Mouse (Mus musculus) kidney, postnatal 36 days (tissue): ENCODE data around the gene Calml4.
"Not testable (repeated sequence)": the region's sequence is repeated elsewhere in the genome, so short reads cannot be mapped to it uniquely, and the experiment has no call there.

ENCODE experiments used
- DNase-seq, 2 experiments: peaks; one replicate each; pipeline ENCODE4 v3.0.0; 2021 to 2022; ENCODE audit warnings: mixed read lengths in 2 of 2

Gene Calml4

GRCm38 (mm10) chr9:62835705-62836446 is 22.0 kb upstream of the Calml4 start:
- no peak for DNase-seq

- DNase-seq: no peak
These were observed 20.3 kb upstream of the Calml4 start for GRCm38 (mm10) chr9:62837611-62838010.

DNA sequence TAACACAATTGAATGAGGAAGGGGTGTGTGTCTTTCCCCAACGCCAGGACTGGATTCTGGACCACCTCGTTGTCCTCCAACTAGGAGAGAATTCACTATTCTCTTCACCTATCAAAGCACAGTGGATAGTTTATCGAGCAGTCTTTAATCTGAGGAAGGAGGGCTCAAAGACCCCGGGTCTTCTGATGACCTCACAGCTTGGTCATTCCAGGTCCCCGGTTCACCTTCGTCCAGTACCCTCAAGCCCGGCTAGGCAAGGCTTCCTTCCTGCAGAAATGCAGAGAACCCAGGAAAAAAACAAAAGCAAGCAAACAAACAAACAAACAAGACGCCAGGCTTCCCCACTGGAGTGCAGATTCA is 19.8 kb upstream of the Calml4 start:
- no peak for DNase-seq

GRCm38 (mm10) chr9:62838506-62839171 is 19.2 kb upstream of the Calml4 start, which contains the start of gene Cln6:
Cln6 (plus strand) TSS chr9:62838785.
- DNase-seq: peak; percentile 80 to 92

- peak; percentile 54 to 57 for DNase-seq
These were observed 18.6 kb upstream of the Calml4 start for GRCm38 (mm10) chr9:62839172-62839770.

DNA sequence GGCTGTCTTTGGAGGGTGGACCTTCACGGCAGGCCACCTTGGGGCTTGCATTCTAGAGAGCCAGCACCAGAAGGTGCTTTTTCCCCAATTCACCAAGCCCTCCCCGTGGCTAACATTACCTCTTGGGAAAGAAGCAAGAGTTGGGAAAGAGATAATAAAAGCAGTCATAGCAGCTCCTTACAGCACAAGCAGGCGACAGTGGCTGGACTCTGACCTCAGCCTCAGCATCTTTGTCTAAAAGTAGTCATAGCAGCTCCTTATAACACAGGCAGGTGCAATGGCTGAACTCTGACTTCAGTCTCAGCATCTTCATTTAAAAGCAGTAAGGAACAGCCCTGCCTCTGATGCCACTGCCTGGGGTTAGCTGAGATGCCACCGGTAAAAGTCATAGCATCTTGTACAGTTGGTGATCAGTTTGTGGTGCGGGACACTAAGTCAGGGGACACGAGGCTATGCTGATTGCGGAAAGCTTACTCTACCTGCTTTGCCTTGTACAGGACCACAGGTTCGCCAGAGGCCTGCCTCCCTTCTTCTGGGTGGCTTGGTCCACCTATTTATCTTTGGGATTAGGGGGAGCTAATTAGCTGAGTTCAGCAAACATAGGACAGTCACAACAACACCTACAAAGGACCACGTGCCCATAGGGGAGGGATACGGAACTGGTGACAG is 14.4 kb upstream of the Calml4 start:
- no peak for DNase-seq

DNA sequence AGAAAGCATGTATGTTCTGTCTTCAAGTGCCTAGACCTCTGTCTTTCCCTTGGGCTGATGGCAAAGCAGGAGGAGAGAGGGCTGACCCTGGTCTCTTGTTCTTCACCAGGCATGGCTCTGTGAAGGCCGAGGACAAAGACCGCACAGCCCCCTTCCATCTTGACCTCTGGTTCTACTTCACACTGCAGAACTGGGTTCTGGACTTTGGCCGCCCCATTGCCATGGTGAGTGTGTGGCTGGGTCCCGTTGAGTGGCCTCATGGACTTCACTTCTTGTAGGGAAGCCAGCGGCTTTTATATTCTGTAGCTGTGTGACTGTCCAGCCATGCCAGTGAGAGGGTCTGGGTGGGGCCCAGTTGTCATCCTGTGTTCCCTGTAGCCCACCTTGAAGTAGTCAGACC is 13.4 kb upstream of the Calml4 start:
- DNase-seq: peak; percentile 77 to 79

GRCm38 (mm10) chr9:62847694-62848093 is 10.2 kb upstream of the Calml4 start:
- DNase-seq: peak; percentile 90 to 95

GRCm38 (mm10) chr9:62848641-62849040 is 9.2 kb upstream of the Calml4 start:
- no peak for DNase-seq

- DNase-seq: no peak
These were observed 6.3 kb upstream of the Calml4 start for GRCm38 (mm10) chr9:62851571-62851970.

DNA sequence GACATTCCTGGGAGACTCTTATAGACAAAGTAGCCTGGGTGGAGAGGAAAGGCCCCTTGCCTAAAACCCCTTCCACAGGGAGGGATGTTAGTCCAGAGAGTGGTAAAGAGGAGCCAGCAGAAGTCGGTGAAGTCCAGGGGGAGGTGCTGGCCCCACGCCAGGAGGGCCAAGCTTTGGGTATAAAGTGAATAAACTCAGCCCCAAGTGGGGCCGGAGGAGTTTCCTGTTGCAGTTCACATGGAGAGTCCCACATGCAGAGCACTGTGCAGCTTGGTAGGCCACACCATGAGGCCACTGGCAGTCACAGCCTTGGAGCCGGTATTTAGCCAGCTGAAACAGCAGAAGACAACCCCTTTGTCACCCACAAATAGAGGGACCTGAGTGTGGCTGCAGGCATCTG is 3.4 kb upstream of the Calml4 start:
- DNase-seq: peak in 1 of 2 experiments; percentile 61

- DNase-seq: peak; percentile 75 to 88
These were observed 664 bp upstream of the Calml4 start for GRCm38 (mm10) chr9:62857216-62857615.

DNA sequence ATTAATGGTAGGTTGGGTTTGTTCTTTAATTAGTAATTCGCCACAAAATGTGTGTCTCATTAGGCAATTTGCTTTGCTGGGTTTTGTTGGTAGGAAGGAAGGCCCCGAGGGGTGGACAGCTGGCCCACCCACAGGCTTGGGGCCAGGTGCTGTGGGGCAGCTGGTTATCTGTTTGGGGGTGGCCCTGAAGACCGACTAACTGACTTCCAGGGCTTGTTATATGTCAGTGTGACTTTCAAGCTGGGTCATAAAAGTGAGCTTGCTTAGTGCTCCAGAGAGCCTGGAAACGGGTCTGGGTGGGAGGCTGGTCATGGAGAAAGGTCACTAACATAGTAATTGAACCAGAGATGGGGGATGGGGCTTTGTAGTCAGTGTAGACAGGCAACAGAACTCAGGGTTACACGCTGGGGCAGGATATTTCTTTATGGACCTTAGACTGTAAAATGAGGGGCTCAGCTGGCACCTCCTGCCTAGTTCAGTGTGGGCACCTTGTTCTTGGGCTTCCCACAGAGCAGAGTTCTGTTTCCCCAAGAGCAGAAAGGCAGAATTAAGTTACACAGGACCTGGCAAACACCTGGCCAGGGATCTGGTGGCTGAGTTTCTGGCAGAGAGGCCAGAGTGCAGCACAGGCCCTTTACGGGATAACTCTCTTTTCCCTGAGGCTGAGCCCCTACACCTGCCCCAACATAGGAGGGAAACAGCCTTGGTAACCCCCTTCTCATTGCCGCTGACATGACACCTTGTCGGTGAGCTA is 563 bp downstream of the Calml4 start:
- peak; percentile 49 to 53 for DNase-seq

DNA sequence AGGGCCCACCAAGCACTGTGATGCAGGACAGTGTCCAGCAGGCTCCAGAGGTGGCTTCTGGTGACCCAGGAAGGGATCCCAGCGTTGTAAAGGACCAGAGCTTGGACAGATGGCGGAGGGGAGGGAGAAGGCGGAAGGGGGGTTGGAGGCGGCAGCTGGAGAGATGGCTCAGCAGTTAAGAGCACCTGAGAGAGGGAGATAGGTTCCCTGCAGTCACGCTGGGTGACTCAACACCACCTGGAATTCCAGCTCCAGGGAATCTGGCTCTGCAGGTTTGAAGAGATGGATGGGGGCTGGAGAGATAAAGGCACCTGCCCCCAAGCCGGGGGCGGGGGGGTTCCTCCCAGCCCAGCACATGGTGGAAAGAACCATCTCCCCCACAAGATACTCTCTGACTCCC is 2.2 kb downstream of the Calml4 start:
- DNase-seq: not testable (repeated sequence)

DNA sequence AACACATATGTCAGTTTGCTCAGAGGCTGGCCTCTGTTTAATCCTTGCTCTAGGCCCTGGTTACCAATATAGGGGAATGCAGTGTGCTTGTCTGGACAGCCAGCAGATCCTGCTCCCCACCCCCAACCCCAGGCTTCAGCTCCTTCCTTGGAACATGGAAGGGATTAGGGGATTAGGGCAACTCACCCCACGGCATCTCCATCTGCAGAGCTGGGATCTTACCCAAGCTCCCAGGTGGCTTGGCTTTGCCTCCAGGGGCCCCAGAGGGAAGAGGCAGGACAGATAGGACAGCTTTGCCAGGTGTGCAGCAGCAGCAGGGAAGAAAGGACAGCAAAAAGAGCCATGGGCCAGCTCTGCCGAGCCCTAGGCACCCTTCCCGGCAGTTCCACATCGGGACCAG is 3.0 kb downstream of the Calml4 start:
- DNase-seq: no peak

DNA sequence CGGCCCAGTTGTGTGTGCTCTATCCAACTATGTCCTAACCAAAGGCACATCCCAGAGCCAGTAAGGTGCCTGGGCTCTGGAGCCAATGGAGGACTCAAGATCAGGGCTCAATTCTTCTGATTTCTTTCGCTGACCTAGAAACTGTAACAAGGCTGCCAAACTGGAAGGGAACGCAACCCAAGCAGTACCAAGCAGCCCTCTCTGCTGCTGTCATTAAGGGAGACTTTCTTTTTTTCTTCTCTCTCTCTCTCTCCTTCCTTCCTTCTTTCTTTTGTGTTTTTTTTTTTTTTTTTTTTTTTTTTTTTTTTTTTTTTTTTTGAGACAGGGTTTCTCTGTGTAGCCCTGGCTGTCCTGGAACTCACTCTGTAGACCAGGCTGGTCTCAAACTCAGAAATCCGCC is 11.4 kb downstream of the Calml4 start:
- not testable (repeated sequence) for DNase-seq

- no peak for DNase-seq
These were observed 12.8 kb downstream of the Calml4 start for GRCm38 (mm10) chr9:62870728-62871127.

DNA sequence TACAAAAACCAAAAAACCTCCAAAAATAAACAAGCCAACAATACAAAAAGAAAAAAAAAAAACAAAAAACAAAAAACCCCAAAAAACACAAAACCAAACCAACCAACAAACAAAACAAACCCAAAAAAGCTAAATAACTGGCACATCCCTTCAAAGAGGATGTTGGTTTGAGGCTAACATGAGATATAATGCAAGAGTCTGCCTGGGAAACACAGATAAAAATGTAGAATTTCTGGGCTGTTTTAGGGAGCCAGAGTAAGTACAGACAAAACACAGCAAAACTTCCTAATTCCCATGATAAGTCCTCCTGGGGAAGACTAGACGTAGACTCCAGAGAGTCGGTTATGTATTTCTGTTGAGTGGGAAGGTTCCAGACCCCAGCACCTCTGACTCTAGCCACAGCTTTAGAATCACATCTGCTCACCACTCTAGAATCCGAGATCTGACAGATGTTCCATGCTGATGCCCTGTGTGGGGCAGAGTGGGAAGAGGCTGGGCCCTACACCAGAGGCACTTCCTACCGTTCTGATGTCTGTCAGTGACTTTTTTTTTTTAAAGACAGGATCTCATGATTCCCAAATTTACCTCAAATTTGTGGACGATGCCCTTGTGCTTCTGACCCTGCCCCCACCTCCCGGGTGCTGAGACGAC is 19.2 kb downstream of the Calml4 start:
- no peak for DNase-seq

GRCm38 (mm10) chr9:62877825-62878224 is 19.9 kb downstream of the Calml4 start:
- no peak for DNase-seq

- DNase-seq: peak; percentile 24 to 36
These were observed 24.0 kb downstream of the Calml4 start for GRCm38 (mm10) chr9:62881871-62882270.

DNA sequence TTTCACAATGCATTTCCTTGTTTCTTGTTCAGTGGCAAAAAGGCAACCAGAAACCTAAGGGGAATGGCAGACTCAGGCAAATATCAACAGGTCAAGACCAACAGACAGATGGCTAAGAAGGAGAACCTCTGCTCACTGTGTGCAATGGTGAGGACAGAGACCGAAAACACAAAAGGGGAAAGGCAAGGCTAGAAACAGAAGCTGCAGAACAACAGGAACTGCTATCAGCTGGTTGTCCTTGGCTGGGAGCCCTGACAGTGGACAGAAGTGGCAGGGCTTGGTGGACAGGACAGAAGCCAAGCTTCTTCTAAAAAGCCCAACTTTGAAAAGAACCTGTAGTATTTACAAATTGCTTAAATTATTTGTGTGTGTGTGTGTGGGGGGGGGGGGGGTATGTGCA is 36.6 kb downstream of the Calml4 start:
- peak; percentile 65 to 71 for DNase-seq

GRCm38 (mm10) chr9:62901736-62902135 is 43.9 kb downstream of the Calml4 start:
- DNase-seq: no peak
